In the genomic region with DNA sequence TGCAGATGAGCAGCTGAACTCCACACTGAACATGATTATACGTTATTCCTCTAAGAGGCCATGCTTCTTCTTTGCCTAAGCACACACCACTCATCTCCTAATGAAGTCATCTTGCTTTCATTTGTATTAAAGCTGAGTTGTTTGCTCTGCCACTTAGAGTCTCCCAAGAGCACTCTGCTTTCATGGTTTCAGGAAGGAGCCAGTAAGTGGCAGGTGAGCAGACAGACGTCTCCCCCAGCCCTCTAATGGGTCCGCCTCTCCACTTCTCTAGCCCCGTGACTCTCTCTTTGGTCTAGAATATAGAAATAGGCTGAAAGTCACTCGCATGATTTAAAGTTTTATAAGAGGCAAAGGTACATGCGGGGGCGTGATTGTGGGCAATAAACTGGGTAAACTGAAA, we compare ENCODE assay signal across 19 mouse cellular contexts.
"Had no signal": no experiment of that assay in that cellular context is flagged by ENCODE, and none has a peak within 500 bp of the region (broad histone marks: within the 10 kb centered on the region; RNA-seq: fewer than 3 reads in every experiment).

No protein-coding gene starts in this region.

- DNase-seq: kidney, adult 18-20 months; kidney, adult 9 months; kidney, postnatal 14 days; kidney, postnatal 4 days; layer of hippocampus, postnatal 36 days; liver, postnatal 0 days; midbrain, embryonic 14.5 days; right cerebral cortex, adult 18-20 months; right cerebral cortex, postnatal 14 days; spleen, adult 18-20 months; thymus, postnatal 25 days had no signal

- H3K27ac ChIP-seq: left cerebral cortex, adult 2 months; liver, embryonic 14.5 days; neural tube, embryonic 12.5 days; neural tube, embryonic 15.5 days; stomach, embryonic 15.5 days had no signal

- H3K4me2 ChIP-seq: liver, embryonic 11.5 days; midbrain, embryonic 11.5 days; neural tube, embryonic 12.5 days; neural tube, embryonic 15.5 days; stomach, embryonic 15.5 days had no signal

- H3K27me3 ChIP-seq: neural tube, embryonic 12.5 days; neural tube, embryonic 15.5 days; stomach, embryonic 15.5 days had no signal

- ATAC-seq: intestine, embryonic 16.5 days; liver, postnatal 0 days had no signal

- H3K4me3 ChIP-seq: left cerebral cortex, adult 2 months; neural tube, embryonic 12.5 days; neural tube, embryonic 15.5 days; stomach, embryonic 15.5 days had no signal

- H3K36me3 ChIP-seq: neural tube, embryonic 12.5 days; neural tube, embryonic 15.5 days; stomach, embryonic 15.5 days had no signal

- H3K9ac ChIP-seq: liver, embryonic 14.5 days; liver, postnatal 0 days; neural tube, embryonic 12.5 days; neural tube, embryonic 15.5 days; stomach, embryonic 15.5 days had no signal

- H3K9me3 ChIP-seq: neural tube, embryonic 12.5 days; neural tube, embryonic 15.5 days; stomach, embryonic 15.5 days had no signal

- H3K4me1 ChIP-seq: neural tube, embryonic 12.5 days; neural tube, embryonic 15.5 days; stomach, embryonic 15.5 days had no signal
